In genomic region chr10:7955634-7956121, GRCm38 (mm10) we compare ENCODE assay signal across 8 mouse cellular contexts. TPM values are rescaled to one million over a fixed set of nuclear protein-coding genes. Genes with fewer than 3 reads are reported as not detected.
A peak's percentile ranks its signal among the peaks of the same experiment; 100 is the strongest.
DNase-seq lines count a peak whose midpoint lies in the region; ATAC-seq and TF ChIP-seq lines count a peak whose summit lies in the region.

No protein-coding gene starts in this region.

- ATAC-seq in frontal cortex, adult (ENCODE audit: low TSS enrichment) = no peak
- peak; percentile 74 for ATAC-seq in forebrain, embryonic 14.5 days
- peak; percentile 53 for ATAC-seq in hindbrain, embryonic 13.5 days (ENCODE audit: low FRiP score)
- peak; percentile 43 for ATAC-seq in limb, embryonic 13.5 days (ENCODE audit: low FRiP score, low read depth)
- ATAC-seq in midbrain, postnatal 0 days (ENCODE audit: low FRiP score) = peak; percentile 74

- H3K27ac ChIP-seq in forebrain, embryonic 14.5 days (ENCODE audit: low read depth, low read length) = peak overlapping the region; percentile 98
- H3K27ac ChIP-seq in hindbrain, embryonic 13.5 days = peak overlapping the region; percentile 99
- peak overlapping the region; percentile 99 for H3K27ac ChIP-seq in limb, embryonic 13.5 days
- H3K27ac ChIP-seq in midbrain, postnatal 0 days (ENCODE audit: low read depth, low read length) = peak overlapping the region; percentile 98
- H3K27ac ChIP-seq in testis, adult 2 months (ENCODE audit: control insufficient read depth, insufficient read depth, low read depth, low read length) = peak overlapping the region; percentile 83

- peak overlapping the region; percentile 99 for H3K9ac ChIP-seq in forebrain, embryonic 14.5 days (ENCODE audit: low read length)
- H3K9ac ChIP-seq in hindbrain, embryonic 13.5 days = peak overlapping the region; percentile 99
- H3K9ac ChIP-seq in limb, embryonic 13.5 days = peak overlapping the region; percentile 96
- H3K9ac ChIP-seq in midbrain, postnatal 0 days (replicated peaks; ENCODE audit: low read length, poor library complexity, severe bottlenecking) = peak overlapping the region; percentile 98

- no peak for TF ChIP-seq CTCF in midbrain, postnatal 0 days (IDR thresholded peaks at IDR 0.05)
- TF ChIP-seq CTCF in testis, adult 2 months (IDR thresholded peaks at IDR 0.05; ENCODE audit: control insufficient read depth, insufficient read depth, insufficient replicate concordance, low read depth, low read length) = no peak

- H3K4me3 ChIP-seq in forebrain, embryonic 14.5 days (ENCODE audit: low read depth, low read length) = peak overlapping the region; percentile 95
- peak overlapping the region; percentile 99 for H3K4me3 ChIP-seq in hindbrain, embryonic 13.5 days
- H3K4me3 ChIP-seq in limb, embryonic 13.5 days = peak overlapping the region; percentile 93
- peak overlapping the region; percentile 97 for H3K4me3 ChIP-seq in midbrain, postnatal 0 days (ENCODE audit: low read depth, low read length)
- H3K4me3 ChIP-seq in testis, adult 2 months (ENCODE audit: control insufficient read depth, low read depth, low read length) = peak overlapping the region; percentile 92

- peaks cover 20% of the 10 kb centered on the region for H3K4me1 ChIP-seq in forebrain, embryonic 14.5 days (ENCODE audit: control insufficient read depth, insufficient read depth, low read length)
- H3K4me1 ChIP-seq in hindbrain, embryonic 13.5 days (replicated peaks) = peaks cover 21% of the 10 kb centered on the region
- peaks cover 28% of the 10 kb centered on the region for H3K4me1 ChIP-seq in limb, embryonic 13.5 days
- peaks cover 9% of the 10 kb centered on the region; the same call in 1 of the 2 replicates for H3K4me1 ChIP-seq in midbrain, postnatal 0 days (ENCODE audit: insufficient read depth, low read length)
- H3K4me1 ChIP-seq in testis, adult 2 months (ENCODE audit: control insufficient read depth, insufficient read depth, low read length) = no peaks in the 10 kb centered on the region; the same call in none of the 2 replicates

- H3K9me3 ChIP-seq in forebrain, embryonic 14.5 days (replicated peaks; ENCODE audit: control insufficient read depth, low read length) = no peaks in the 10 kb centered on the region
- no peaks in the 10 kb centered on the region for H3K9me3 ChIP-seq in hindbrain, embryonic 13.5 days
- no peaks in the 10 kb centered on the region for H3K9me3 ChIP-seq in limb, embryonic 13.5 days
- H3K9me3 ChIP-seq in midbrain, postnatal 0 days (ENCODE audit: low read length) = no peaks in the 10 kb centered on the region

- no peak for TF ChIP-seq POLR2A in testis, adult 2 months (IDR thresholded peaks at IDR 0.05; ENCODE audit: control insufficient read depth, low read depth, low read length)

- no peaks in the 10 kb centered on the region for H3K27me3 ChIP-seq in forebrain, embryonic 14.5 days (replicated peaks; ENCODE audit: control insufficient read depth, insufficient read depth, low read length)
- H3K27me3 ChIP-seq in hindbrain, embryonic 13.5 days = no peaks in the 10 kb centered on the region
- H3K27me3 ChIP-seq in limb, embryonic 13.5 days = no peaks in the 10 kb centered on the region
- no peaks in the 10 kb centered on the region for H3K27me3 ChIP-seq in midbrain, postnatal 0 days (ENCODE audit: insufficient read depth, low read length)
- H3K27me3 ChIP-seq in testis, adult 2 months (ENCODE audit: control insufficient read depth, insufficient read depth, low read length) = no peaks in the 10 kb centered on the region

- H3K4me2 ChIP-seq in forebrain, embryonic 14.5 days (ENCODE audit: low read length) = peak overlapping the region; percentile 94
- peak overlapping the region; percentile 88 for H3K4me2 ChIP-seq in hindbrain, embryonic 13.5 days
- peak overlapping the region; percentile 85 for H3K4me2 ChIP-seq in limb, embryonic 13.5 days (replicated peaks)
- H3K4me2 ChIP-seq in midbrain, postnatal 0 days (ENCODE audit: low read depth, low read length, poor library complexity, severe bottlenecking) = peak overlapping the region; percentile 92

- no peaks in the 10 kb centered on the region for H3K36me3 ChIP-seq in forebrain, embryonic 14.5 days (ENCODE audit: control insufficient read depth, insufficient read depth, low read length)
- 0 out of 2 replicates have a peak, but pooled peaks cover 3% of the 10 kb centered on the region for H3K36me3 ChIP-seq in hindbrain, embryonic 13.5 days
- H3K36me3 ChIP-seq in limb, embryonic 13.5 days = 0 out of 2 replicates have a peak, but pooled peaks cover 4% of the 10 kb centered on the region
- H3K36me3 ChIP-seq in midbrain, postnatal 0 days (ENCODE audit: insufficient read depth, low read length) = no peaks in the 10 kb centered on the region
- H3K36me3 ChIP-seq in testis, adult 2 months (ENCODE audit: control insufficient read depth, insufficient read depth, low read length) = no peaks in the 10 kb centered on the region

- 0% methylated on average over 6 of the region's 76 CpGs for WGBS in forebrain, embryonic 14.5 days
- WGBS in hindbrain, embryonic 13.5 days = no CpG with 5 or more reads among the region's 76 CpGs
- WGBS in limb, embryonic 13.5 days = 0% methylated on average over 15 of the region's 76 CpGs
- WGBS in midbrain, postnatal 0 days = no CpG with 5 or more reads among the region's 76 CpGs

- DNase-seq in frontal cortex, postnatal 10 days (ENCODE audit: low spot score in 2 of 2) = peak; percentile 28 to 61
- DNase-seq in adrenal gland, postnatal 4 days (ENCODE audit: low spot score in 2 of 2) = peak; percentile 18 to 38
- DNase-seq in forebrain, embryonic 14.5 days (ENCODE audit: low spot score) = peak; percentile 56
- DNase-seq in midbrain, postnatal 0 days (ENCODE audit: low spot score) = peak; percentile 45

RNA-seq across cellular contexts. Expression of gene Tab2, which starts 0.4 kb away (rescaled TPM):
- total RNA-seq in adrenal gland, postnatal 4 days (2021) = 10 to 100 TPM; 81.0 to 85.8 TPM
- polyA plus RNA-seq in forebrain, embryonic 14.5 days (2014; fragmentation: Nextera tagmentation; extraction: Ambion mirVana) = 19.1 and 19.4 TPM in 2 replicates
- 14.6 and 15.6 TPM in 2 replicates for polyA plus RNA-seq in hindbrain, embryonic 13.5 days (2015; fragmentation: Nextera tagmentation; extraction: Ambion mirVana)
- polyA plus RNA-seq in limb, embryonic 13.5 days (2015; fragmentation: Nextera tagmentation; extraction: Ambion mirVana) = 29.7 and 30.4 TPM in 2 replicates
- 51.1 and 60.7 TPM in 2 replicates for total RNA-seq in midbrain, postnatal 0 days (2014; rRNA removed)
- 8.7 and 10.8 TPM in 2 replicates for polyA plus RNA-seq in midbrain, postnatal 0 days (2015; fragmentation: Nextera tagmentation; extraction: Ambion mirVana)
- 13.5 and 20.7 TPM in 2 replicates for polyA plus RNA-seq in testis, adult 2 months (2012; rRNA removed)
